ENCODE assay signal across 8 mouse cellular contexts in genomic region chr1:135585573-135585972, GRCm38 (mm10). TPM values are rescaled to one million over a fixed set of nuclear protein-coding genes. Genes with fewer than 3 reads are reported as not detected.
A peak's percentile ranks its signal among the peaks of the same experiment; 100 is the strongest.
DNase-seq lines count a peak whose midpoint lies in the region; ATAC-seq and TF ChIP-seq lines count a peak whose summit lies in the region.

No protein-coding gene starts in this region.

- H3K9me3 ChIP-seq in embryonic facial prominence, embryonic 10.5 days, result no peaks in the 10 kb centered on the region
- H3K9me3 ChIP-seq in heart, embryonic 12.5 days (replicated peaks), result no peaks in the 10 kb centered on the region
- no peaks in the 10 kb centered on the region for H3K9me3 ChIP-seq in liver, embryonic 16.5 days (replicated peaks; ENCODE audit: control insufficient read depth, low read length)

- peak overlapping the region; percentile 88 for H3K4me2 ChIP-seq in heart, embryonic 12.5 days
- peak overlapping the region; percentile 50 for H3K4me2 ChIP-seq in liver, embryonic 16.5 days (ENCODE audit: low read depth, low read length)

- H3K36me3 ChIP-seq in embryonic facial prominence, embryonic 10.5 days (replicated peaks), result no peaks in the 10 kb centered on the region
- H3K36me3 ChIP-seq in heart, embryonic 12.5 days, result peaks cover 1% of the 10 kb centered on the region; the same call in 1 of the 2 replicates
- no peaks in the 10 kb centered on the region for H3K36me3 ChIP-seq in liver, embryonic 16.5 days (ENCODE audit: control insufficient read depth, insufficient read depth)

- peak overlapping the region; percentile 86 for H3K27ac ChIP-seq in embryonic facial prominence, embryonic 10.5 days (replicated peaks)
- peak overlapping the region; percentile 87 for H3K27ac ChIP-seq in heart, embryonic 12.5 days (ENCODE audit: poor library complexity, severe bottlenecking)
- H3K27ac ChIP-seq in liver, embryonic 16.5 days (ENCODE audit: low read length), result no peak overlapping the region

- 3% methylated on average over 19 of the region's 19 CpGs for WGBS in lung, adult 2 months
- WGBS in embryonic facial prominence, embryonic 10.5 days, result 0% methylated on average over 19 of the region's 19 CpGs
- under 1% methylated on average over 18 of the region's 19 CpGs for WGBS in heart, embryonic 12.5 days
- WGBS in liver, embryonic 16.5 days (ENCODE audit: insufficient replicate concordance), result 2% methylated on average over 18 of the region's 19 CpGs

- H3K9ac ChIP-seq in heart, embryonic 12.5 days, result peak overlapping the region; percentile 79
- H3K9ac ChIP-seq in liver, embryonic 16.5 days (ENCODE audit: low read depth, low read length), result no peak overlapping the region

- no peak overlapping the region for H3K4me3 ChIP-seq in lung, adult 2 months (replicated peaks; ENCODE audit: extremely low read depth, low read depth, low read length)
- H3K4me3 ChIP-seq in embryonic facial prominence, embryonic 10.5 days, result peak overlapping the region; percentile 80
- peak overlapping the region; percentile 56 for H3K4me3 ChIP-seq in heart, embryonic 12.5 days
- H3K4me3 ChIP-seq in liver, embryonic 16.5 days (ENCODE audit: low read depth, low read length), result peak overlapping the region; percentile 43

- H3K27me3 ChIP-seq in embryonic facial prominence, embryonic 10.5 days (replicated peaks; ENCODE audit: low read depth, poor library complexity, severe bottlenecking), result peaks cover 23% of the 10 kb centered on the region
- H3K27me3 ChIP-seq in heart, embryonic 12.5 days (replicated peaks), result no peaks in the 10 kb centered on the region
- peaks cover 34% of the 10 kb centered on the region for H3K27me3 ChIP-seq in liver, embryonic 16.5 days (ENCODE audit: control insufficient read depth, insufficient read depth, low read depth, low read length)

- H3K4me1 ChIP-seq in lung, adult 2 months (ENCODE audit: control insufficient read depth, insufficient read depth, low read length), result peaks cover 8% of the 10 kb centered on the region
- peaks cover 70% of the 10 kb centered on the region for H3K4me1 ChIP-seq in embryonic facial prominence, embryonic 10.5 days
- H3K4me1 ChIP-seq in heart, embryonic 12.5 days (replicated peaks), result peaks cover 83% of the 10 kb centered on the region
- no peaks in the 10 kb centered on the region for H3K4me1 ChIP-seq in liver, embryonic 16.5 days (ENCODE audit: control insufficient read depth, low read depth, low read length)

- TF ChIP-seq POLR2A in lung, adult 2 months (IDR thresholded peaks at IDR 0.05; ENCODE audit: borderline replicate concordance, extremely low read depth, low read depth, low read length), result no peak

- peak; percentile 23 for DNase-seq in lung, adult 2 months
- DNase-seq in lung, postnatal 36 days, result no peak
- peak; percentile 79 for DNase-seq in embryonic facial prominence, embryonic 10.5 days (ENCODE audit: low spot score)
- DNase-seq in kidney, postnatal 25 days, result peak; percentile 20 to 51
- DNase-seq in retina, postnatal 1 day, result peak; percentile 90
- no peak for DNase-seq in T-cell, adult 2 months (ENCODE audit: low spot score)

- no peak for TF ChIP-seq CTCF in lung, adult 2 months (IDR thresholded peaks at IDR 0.05; ENCODE audit: insufficient read depth, low read length)

- ATAC-seq in heart, embryonic 12.5 days (ENCODE audit: insufficient number of reproducible peaks, low FRiP score), result peak; percentile 76
- no peak for ATAC-seq in liver, embryonic 16.5 days (ENCODE audit: low read depth)

RNA-seq across cellular contexts. Expression of gene Nav1, which starts 21.5 kb away (rescaled TPM):
- polyA plus RNA-seq in lung, adult 2 months (2012; rRNA removed), result 19.8 and 21.2 TPM in 2 replicates
- polyA plus RNA-seq in embryonic facial prominence, embryonic 10.5 days (2016; fragmentation: Nextera tagmentation; extraction: Ambion mirVana), result 24.1 and 27.6 TPM in 2 replicates
- 38.9 and 45.1 TPM in 2 replicates for polyA plus RNA-seq in heart, embryonic 12.5 days (2016; fragmentation: Nextera tagmentation; extraction: Ambion mirVana)
- 0.70 and 1.1 TPM in 2 replicates for polyA plus RNA-seq in liver, embryonic 16.5 days (2015; fragmentation: Nextera tagmentation; extraction: Ambion mirVana)

Comparison
In these comparisons a context has a peak if more than half of its experiments do, and no peak if none do; other contexts are left out.
1. DNase-seq: peak in lung, adult 2 months (single experiment), embryonic facial prominence, embryonic 10.5 days (single experiment), kidney, postnatal 25 days (2 of 2) and retina, postnatal 1 day (single experiment); none in lung, postnatal 36 days (single experiment) and T-cell, adult 2 months (single experiment).